Mouse (Mus musculus) cerebellum, adult 11 months (tissue): ENCODE measurements around the gene Gm49354.
"Not testable (repeated sequence)": the region's sequence is repeated elsewhere in the genome, so short reads cannot be mapped to it uniquely, and the experiment has no call there.

Source experiments
- DNase-seq: peaks from one replicate; pipeline ENCODE4 v3.0.0; 2022

Gm49354 gene

DNA sequence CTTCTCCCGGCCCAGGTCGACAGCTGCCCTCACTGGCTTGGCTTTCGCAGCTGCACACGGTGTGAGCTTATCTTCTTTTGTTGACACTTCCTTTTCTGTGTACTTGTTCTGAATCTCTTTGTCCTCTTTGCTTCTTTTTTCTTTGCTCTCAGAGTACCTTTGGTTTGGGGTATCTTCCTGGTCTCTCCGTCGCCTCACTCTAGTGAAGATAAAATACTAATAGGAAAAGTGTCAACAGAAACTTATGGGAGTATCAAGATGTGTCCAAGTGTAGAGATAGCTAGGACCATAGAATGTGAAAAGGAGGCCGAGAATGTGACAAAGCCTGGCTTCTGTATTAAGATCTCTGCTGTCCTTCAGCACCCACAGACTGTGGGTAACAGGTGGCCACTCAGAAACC lies at the start of gene Gm49354:
Gene Gm49354, minus strand, starts transcription at position 101 of the 400 bp plus-strand sequence.
- no peak for DNase-seq

DNA sequence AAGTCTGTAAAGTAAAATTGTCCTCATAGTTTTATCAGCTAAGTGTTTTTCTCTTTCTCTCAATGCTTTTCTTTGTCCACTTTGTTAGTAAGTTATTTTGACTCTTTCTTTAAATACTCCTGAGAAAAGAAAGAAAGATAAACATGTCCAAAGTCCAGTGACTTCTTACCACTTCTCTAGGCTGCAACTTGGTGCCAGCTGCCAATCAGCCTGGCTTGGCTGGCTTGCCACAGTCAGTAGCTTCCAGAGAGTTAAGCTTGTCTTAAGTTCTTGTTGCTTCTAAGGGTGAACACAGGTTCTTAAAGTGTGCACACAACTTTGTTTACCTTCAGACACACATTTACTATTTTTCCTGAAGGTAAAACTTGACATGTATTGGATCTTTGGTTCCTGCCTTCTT lies 43.9 kb upstream of the Gm49354 start:
- DNase-seq = no peak

DNA sequence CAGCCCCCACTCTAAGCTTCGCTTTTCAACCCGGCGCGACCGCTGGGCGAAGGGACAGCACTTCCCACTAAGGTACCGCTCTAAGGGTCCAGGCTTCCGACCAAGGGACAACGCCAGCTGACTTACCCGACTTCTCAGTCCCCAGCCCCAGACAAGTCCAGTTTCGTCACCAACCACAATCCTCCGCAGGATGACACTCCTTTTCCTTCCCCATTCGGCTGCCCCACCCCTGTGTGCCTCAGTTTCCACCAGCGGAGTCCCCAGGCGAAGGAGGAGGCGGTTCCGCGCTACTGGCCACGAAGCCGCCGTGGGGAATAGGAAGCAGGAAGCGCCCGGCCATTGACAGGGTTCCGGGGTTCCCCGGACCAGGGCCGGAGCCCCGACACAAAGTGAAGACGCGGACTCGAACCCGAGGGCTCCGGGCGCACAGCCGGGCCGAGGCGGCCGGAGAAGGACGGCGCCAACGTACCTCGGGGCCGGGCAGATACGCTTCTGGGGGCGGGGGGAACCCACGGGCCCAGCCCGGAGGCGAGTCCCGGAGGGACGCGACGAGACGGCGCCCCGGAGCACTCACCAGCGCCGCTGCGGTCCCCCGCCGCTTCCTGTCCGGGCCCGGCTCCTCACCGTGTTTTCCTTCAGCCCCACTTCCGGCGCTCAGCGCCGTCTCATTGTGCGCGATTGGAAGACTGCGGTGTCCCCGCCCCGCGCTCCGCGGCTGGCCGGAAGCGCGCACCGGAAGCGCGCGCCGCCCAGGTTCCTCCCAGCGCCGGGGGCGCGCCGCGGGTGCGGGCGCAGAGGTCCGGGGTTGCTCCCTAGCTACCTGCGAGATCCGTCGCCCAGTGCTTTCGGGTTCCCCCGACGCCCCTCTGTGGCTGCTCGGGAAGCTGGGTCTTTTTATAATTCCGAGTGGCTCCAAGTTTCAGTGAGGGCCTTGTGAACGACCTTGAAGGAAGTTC lies 40.7 kb upstream of the Gm49354 start, which contains the start of gene Tut7:
Gene Tut7, minus strand, starts transcription at position 641 of the 956 bp plus-strand sequence.
- DNase-seq = peak; percentile 90

DNA sequence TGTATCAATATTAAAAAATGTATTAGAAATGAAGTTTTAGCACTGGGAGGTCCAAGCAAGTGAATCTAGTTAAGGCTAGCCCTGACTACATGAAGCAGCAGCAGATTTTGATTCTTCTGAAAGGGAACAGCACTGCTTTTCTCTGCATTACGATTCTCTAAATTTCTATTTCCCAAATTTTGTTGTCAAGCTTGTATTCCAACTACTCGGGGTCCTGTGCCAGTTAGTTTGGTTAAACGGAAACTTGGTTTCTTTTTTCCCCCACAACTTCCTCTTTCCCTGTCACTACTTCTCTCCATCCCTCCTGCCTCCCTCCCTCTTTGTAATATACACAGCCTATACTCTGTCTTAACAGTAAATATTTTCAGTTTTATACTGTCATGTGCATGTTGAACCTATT lies 38.8 kb upstream of the Gm49354 start:
- no peak for DNase-seq

DNA sequence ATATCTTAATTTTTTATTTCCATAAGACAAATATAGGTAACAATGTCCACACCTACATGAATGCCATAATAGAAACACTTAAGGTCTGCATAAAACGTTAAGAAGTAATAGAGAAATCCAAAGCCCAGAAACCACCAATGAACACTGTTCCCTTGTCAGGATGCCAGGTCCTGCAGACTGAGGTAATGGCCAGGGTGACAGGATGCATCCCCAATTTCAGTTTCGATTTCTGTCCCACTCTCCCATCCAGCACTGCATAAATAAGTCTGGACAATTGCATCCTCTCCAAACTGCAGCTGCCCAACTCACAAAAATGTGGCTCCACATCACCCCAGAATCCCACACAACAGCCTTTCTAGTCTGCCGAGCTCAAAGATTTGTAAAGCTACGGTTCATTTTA lies 38.1 kb upstream of the Gm49354 start:
- DNase-seq = no peak

DNA sequence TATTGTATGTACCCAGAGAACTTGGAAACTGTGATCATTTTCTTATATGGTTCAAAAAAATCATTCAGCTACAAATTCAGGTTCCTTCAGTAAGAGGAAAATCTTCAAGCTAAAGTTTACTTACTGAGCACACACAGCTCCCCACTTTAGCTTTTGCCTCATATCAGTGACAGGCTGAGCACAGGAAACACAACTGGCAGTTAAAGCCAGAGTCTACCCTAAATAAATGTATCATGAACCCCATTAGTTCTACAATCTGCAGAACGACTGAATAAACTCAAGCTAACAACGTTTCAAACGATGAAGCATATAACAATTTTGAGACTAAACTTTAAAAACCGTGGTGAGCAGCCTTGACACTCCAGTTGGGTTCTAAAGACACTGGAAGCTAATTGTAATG lies 35.3 kb upstream of the Gm49354 start:
- no peak for DNase-seq

DNA sequence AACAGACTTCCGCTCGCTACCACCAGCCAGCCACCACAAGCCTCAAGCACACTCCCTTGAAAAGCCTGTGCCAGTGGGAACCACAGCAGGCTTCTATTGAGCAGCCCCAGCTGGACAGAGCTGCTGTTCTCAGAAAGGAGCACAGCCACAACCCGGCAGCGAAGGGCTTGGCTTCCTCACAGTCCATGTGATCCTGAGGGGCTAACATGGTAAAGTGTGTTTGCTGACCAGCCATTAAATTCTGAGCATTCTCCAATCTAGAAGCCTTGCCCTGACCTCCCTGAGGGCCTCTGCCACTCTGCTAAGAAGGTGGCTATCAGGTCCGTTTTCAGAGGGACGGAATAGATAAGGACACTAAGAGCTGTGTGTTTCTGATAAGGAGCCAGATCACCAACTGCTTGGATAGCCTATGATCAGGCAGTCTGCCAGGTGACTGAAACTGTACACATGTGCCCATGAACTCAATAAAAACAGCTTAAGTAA lies 32.1 kb upstream of the Gm49354 start:
- DNase-seq = no peak

DNA sequence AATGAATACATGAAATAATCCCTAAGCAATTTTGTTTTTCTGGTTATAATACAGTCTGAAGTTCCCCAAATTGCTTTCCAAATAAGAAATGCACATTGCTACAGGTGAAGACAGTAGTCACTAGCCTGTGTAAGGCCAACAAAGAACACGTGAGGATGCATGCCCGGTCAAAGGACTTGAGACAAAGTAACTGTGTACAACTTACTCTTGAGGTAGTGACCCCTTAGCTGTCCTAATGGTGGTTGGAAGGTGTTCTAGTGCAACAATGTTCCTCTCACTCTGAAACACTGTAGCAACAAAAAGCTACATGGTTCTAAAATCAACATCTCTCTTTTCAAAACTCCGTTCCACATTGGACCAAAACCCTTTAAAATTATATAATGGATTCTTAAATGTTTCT lies 29.5 kb upstream of the Gm49354 start:
- DNase-seq = no peak

DNA sequence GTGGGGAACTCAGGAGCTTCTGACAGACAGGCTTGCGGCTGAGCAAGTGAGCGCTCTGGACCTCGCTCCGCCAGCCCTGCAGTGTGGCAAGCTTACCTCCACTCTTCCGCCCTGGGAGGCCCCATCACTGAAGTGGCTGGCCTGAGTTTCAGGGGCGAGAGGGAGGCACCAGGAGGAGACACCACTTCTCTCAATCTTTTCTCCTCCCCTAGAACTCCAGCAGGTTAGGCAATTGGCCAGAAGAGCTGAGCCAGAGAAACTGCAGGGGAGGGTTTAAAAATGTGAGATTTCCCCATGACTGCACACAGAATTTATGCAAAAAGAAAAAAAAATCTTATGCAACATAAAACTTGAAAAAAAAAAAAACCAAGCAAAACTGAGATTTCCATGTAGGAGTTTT lies 19.0 kb upstream of the Gm49354 start:
- no peak for DNase-seq

DNA sequence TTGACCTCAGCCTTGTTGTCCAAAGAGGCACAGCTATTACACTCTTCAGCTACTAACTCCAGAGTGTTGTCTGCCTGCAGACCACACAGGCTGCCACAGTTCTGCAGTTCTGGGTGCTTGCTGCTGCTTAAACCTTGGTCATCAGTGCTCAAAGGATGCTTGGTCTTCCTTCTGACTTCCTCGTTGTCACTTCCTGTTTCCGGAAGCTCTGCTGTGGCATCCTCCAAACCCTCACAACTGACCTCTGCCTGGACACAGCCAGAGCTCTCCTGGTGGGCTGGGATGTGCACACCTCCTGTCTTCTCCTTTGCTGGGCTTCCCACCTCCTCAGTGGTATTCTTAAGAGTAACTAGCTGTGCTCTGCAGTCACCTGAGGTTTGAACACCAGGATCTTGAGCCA lies 18.0 kb upstream of the Gm49354 start:
- DNase-seq = no peak

DNA sequence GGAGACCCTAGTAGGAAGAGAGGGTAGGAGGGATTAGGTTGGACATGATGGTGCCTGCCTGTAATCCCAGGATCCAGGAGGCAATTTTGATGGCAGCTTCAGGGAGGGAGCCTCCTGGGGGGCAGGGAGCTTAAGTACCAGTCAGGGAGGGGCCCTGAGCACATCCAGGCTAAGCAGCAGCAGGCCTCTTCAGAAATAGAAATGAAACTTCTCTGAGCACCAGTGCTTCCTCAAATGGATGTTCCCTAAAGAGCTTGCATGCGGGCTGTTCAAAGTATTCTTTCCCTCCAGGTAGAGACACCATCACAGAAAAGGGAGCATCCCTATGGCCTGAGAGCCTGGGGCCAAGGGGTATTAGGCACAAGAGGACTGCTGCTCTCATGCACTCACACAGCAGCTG lies 16.3 kb upstream of the Gm49354 start:
- DNase-seq = no peak

DNA sequence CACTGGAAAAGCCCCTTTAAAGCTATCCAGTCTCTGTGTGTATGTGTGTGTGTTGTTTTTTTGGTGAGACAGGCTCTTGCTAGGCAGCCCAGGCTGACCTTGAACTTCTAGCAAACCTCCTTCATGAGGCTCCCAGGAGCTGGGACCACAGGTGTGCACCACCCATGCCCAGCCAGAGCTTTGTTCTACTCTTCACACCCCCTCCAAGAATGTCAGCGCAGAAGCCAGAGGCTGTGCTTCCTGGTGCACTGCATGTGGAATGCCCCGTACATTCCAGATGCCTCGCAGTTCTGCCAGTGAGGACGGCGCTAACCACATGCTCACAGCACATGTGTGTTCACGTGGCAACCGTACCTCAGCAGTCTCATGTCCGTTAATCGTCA lies 14.4 kb upstream of the Gm49354 start:
- DNase-seq = no peak

DNA sequence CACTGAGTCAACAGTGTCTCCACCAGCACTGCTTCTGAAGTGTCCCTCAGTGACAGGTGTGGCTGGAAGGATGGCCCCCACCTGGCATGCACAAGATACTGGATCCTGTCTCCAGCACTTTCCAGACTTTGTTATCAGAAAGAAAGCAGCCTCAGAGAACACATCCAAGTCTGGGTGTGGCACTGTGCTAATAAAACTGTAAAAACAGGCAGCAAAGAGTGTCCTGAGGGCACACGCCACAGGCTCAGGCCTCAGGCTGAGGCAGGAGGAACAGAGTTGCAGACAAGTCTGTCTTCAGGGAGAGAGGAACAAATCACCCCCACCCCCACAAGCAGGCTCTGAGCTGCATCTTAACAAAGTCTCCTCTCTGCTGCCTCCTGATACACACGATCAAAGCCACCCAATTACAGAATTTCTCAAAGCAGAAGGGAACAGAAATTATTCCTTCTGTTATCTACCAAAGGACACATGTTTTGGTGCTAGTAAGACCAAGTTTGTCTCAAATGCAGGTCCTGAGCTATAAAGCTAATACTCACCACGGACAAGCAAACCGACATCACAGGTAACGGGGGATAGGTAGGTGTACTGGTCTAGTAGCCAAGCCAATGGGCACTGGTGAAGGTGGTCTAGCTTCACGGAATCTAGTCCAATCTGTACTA lies 13.9 kb upstream of the Gm49354 start:
- no peak for DNase-seq

DNA sequence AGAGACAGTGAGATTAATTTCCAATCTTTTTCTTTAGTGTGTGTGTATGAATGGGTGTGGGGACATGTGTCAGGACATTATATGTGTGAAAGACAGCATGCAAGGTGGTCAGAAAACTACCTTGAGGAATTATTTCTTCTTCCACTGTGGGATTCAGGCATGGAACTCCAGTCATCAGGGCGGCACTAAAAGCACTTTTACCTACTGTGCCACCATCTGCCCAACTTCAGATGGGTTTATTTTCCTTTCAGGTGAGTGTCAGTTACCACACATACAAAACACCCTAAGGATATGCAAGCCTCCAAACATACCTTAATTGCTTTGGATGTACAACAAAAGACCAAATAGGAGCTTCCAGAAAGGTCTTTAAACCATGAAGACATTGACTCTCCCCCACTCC lies 12.7 kb upstream of the Gm49354 start:
- no peak for DNase-seq

DNA sequence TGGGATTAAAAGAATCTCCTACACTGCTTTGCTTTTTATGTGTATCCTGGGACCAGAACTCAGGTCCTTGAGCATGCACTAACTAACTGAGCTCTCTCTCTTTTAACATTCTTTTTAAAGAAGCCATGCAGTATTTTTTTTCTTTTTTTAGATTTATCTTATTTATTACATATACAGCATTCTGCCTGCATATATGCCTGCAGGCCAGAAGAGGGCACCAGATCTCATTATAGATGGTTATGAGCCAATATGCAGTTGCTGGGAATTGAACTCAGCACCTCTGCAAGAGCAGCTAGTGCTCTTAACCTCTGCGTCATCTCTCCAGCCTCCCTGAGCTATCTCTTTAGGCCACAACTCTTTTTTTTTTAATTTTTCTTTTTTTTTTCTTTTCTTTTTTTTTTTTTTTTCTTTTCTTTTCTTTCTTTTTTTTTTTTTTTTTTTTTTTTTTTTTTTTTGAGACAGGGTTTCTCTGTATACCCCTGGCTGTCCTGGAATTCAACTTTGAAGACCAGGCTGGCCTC lies 2.2 kb downstream of the Gm49354 start:
- not testable (repeated sequence) for DNase-seq

DNA sequence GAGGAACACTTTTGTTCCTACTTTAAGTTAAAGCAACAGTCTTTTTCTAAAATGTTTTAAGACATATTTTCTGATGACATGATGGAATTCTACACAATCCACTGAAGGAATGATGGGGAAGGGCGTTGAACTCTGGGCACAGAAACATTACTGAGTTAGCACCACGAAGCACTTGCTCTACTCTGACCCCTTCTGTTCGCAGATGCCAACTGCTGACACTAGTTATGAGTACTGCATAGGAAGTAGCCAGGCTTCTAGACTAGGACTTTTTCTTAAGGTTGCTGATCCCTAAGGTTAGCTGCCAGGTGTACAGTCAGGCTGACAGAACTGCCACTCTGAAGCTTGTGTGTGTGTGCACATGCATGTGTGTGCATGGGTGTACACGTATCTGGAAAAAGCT lies 2.8 kb downstream of the Gm49354 start:
- DNase-seq = no peak

DNA sequence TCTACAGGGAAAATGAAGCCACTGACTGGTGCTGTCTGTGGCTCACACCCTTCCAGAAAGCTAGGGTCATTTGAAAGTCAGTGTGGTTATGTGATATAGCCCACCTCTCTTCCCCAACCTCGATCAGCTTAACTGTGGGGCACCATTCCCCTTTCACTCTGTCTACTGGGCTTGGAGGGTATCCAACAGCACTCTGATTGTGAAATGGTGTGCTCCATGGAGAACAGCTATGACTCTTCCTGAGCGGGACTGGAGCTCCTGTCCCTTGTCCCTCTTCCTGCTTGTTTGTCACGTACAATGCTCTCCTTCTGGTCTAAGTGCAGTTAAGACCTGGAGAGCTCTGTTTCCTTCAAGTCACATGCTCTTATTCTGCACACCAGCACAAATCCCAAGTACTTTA lies 6.9 kb downstream of the Gm49354 start:
- no peak for DNase-seq

DNA sequence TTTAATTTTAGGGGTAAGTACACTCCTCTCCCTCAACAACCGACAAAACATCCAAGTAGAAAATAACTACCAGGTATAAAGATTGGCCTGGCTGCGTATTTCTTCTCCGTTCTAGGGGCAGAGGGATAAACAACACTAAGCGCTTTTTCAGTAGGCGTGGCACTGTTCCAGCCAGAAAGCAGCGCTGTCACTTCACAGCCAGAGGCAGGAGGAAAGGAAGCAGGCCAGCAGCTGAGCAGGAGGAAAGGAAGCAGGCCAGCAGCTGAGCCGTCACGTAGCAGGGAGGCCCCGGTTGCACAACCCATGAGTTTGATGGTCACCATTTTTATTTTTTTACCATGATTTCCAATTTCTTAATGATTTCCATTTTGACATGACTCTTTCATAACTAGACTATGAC lies 10.8 kb downstream of the Gm49354 start:
- peak; percentile 36 for DNase-seq

DNA sequence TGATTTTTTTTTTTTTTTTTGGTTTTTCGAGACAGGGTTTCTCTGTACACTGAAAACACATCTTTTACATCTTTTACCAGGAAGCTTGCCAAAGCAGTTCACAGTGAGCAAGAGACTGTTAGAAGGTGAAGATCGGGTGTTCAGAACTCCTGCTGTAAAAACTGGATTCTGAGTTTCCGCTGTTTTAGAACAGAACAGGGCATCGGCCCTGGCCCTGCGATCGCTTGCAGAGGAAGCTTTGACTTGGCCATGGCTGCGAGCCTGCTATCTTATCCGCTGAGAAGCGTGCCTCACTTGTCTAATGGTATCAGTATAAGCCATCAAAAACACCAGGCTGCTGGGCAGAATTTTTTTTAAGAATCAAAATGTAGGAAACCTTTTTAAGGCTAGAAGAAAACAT lies 11.2 kb downstream of the Gm49354 start:
- DNase-seq = no peak

DNA sequence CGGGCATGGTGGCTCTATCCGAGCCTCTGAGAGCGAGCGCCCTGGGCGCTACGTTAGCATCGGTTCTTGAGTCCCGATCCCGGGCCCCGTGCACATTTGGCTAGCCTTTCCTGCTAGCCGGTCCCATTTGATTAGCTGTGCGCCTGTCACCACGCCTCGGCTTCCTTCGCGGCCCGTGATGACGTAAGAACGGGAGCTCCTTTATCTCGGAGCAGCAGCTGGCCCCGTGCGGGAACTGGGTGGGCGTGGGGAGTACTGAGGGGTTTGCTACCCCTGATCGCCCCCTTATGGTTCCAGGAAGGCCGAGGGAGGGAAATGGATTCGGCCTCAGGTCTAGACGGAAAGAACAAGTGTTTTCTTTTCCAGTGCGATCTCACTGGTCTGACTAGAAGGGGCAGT lies 11.9 kb downstream of the Gm49354 start:
- DNase-seq = peak; percentile 77

DNA sequence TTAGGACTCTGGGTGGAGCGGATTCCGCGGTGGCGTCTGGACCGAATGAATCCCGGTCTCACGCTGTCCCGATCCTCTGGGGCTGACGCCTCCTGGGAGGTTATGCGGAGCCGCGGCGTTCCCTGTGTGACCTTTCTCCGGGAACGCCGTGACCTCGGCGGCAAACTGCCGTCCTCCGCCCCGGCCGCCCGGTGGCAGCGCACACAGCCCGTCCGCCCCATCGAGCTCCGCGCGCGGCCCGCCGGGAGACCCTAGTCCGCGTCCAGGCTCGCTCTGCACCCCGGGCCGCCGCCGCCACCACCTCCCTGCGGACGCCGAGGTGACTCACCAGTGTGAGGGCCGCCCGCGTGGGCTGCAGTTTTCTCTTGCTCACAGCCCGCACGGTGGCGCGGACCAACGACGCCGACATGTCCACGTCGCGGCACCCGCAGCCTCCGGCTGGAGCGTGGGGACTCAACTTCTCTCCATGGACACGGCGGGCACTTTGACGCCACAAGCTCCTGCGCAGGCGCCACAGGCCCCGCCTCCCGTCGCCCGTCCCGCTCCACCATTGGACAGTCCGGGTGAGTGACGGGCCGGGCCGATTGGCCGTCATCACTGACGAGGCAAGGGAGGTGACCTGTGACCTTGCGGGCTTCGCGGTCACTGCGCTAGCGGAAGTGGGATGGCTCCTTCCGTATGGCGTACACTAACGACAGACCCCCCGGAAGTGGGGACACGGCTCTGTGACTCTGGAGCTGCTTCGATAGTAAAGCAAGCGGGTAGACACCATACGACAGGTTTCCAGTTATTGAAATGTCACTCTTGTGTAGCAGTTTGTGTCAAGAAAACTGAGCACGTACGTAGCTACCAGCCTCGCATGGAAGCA lies 12.5 kb downstream of the Gm49354 start, which contains the start of gene Isca1:
Gene Isca1, minus strand, starts transcription at position 515 of the 868 bp plus-strand sequence.
- peak; percentile 99 for DNase-seq

DNA sequence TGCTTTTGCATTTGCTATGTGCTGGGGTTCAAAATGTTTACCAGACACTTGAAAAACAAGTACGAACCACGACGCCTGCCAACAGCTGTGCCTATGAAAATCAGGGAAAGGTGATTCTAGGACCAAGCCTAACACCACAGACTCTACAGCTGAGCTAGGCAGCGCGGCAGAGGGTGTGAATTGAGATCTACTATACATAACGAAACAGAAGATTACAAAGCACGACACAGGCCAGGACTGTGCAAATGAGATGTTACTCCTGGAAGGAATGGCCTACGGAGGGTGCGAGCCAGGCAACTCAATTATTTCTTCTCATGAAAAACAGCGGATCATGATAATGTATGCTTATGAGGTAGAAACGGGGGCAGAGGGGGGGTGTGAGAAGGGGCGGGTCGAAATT lies 13.5 kb downstream of the Gm49354 start:
- no peak for DNase-seq
